8 mouse cellular contexts compared by ENCODE assay signal in the genomic region with DNA sequence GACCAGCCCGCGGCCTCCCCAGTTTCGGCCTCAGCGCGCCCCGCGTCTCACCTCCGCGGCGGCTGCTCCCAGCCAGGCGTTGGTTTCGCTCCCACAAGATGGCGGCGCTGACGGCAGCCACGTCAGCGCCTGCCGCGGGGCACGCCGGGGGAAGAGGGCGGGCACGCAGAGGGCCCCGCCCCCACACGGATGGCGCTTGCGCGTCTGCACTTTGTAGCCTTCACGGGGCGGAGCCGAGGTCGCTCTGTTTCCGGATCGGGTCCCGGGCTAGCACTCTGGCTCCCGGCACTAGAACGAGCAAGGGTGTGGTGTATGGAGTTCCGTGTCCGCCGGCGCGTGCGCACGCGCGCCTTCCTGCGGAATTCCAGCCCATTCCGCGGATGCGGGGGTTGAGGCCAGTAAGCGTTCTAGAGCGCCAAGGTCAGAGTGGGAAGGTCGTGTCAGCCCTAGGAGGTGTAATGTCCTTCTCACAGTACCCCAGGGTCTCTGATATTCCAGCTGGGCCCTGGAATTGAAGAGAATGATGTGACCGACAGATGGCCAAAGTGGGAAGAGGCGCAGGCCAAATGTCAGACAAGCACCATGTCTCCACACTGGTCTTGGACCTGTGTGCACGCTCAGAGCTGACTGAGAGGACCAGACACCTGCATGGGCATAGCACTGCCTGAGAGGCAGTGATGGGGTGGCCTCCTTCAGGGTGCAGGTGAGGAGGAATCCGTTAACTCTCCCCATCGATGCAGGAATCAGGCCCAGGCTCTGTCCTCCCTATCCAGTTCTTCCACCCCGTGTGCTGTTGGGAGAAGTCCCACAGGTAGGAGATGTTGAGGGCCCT. TPM values are rescaled to one million over a fixed set of nuclear protein-coding genes. Genes with fewer than 3 reads are reported as not detected.
A peak's percentile ranks its signal among the peaks of the same experiment; 100 is the strongest.
DNase-seq lines count a peak whose midpoint lies in the region; ATAC-seq and TF ChIP-seq lines count a peak whose summit lies in the region.

A gene (minus strand): TSS at position 149 of the 832 bp plus-strand sequence.

- peak; percentile 83 for DNase-seq in G1E (ENCODE audit: low spot score)
- DNase-seq in cerebellum, adult 18-20 months: peak; percentile 93 to 99
- DNase-seq in forebrain, postnatal 0 days: peak; percentile 98
- DNase-seq in heart, postnatal 4 days: peak; percentile 98
- peak; percentile 93 to 96 for DNase-seq in layer of hippocampus, adult 8-10 months (ENCODE audit: low spot score in 2 of 2)
- peak; percentile 94 for DNase-seq in ovary, adult 18-20 months (ENCODE audit: low spot score)
- peak; percentile 98 for DNase-seq in thymus, postnatal 0 days (ENCODE audit: low spot score)

- 0 out of 2 replicates have a peak, but pooled peaks cover 3% of the 10 kb centered on the region for H3K27me3 ChIP-seq in G1E (ENCODE audit: insufficient read depth, low read length)
- H3K27me3 ChIP-seq in forebrain, postnatal 0 days (ENCODE audit: insufficient read depth, low read length): no peaks in the 10 kb centered on the region
- no peaks in the 10 kb centered on the region for H3K27me3 ChIP-seq in lung, embryonic 15.5 days

- H3K9me3 ChIP-seq in G1E (replicated peaks): no peaks in the 10 kb centered on the region
- no peaks in the 10 kb centered on the region for H3K9me3 ChIP-seq in forebrain, postnatal 0 days (ENCODE audit: low read length)
- H3K9me3 ChIP-seq in lung, embryonic 15.5 days: no peaks in the 10 kb centered on the region

- peak within 1 kb of the TSS; percentile 93 for H3K4me3 ChIP-seq in G1E (ENCODE audit: low read depth, low read length)
- peak within 1 kb of the TSS; percentile 99 for H3K4me3 ChIP-seq in forebrain, postnatal 0 days (ENCODE audit: low read depth, low read length)
- peak within 1 kb of the TSS; percentile 96 for H3K4me3 ChIP-seq in lung, embryonic 15.5 days

- ATAC-seq in G1E (ENCODE audit: extremely low read depth, insufficient number of reproducible peaks, low FRiP score, poor library complexity, severe bottlenecking): peak; percentile 77
- ATAC-seq in forebrain, postnatal 0 days: peak; percentile 98
- ATAC-seq in lung, embryonic 15.5 days (ENCODE audit: borderline replicate concordance, extremely low read depth, low FRiP score, low TSS enrichment): peak; percentile 96

- peaks cover 62% of the 10 kb centered on the region for H3K4me1 ChIP-seq in G1E (ENCODE audit: insufficient read depth, low read depth, low read length)
- peaks cover 31% of the 10 kb centered on the region for H3K4me1 ChIP-seq in forebrain, postnatal 0 days (ENCODE audit: insufficient read depth)
- H3K4me1 ChIP-seq in lung, embryonic 15.5 days: peaks cover 41% of the 10 kb centered on the region

- peak within 1 kb of the TSS; percentile 92 for H3K4me2 ChIP-seq in forebrain, postnatal 0 days (ENCODE audit: low read depth)
- peak within 1 kb of the TSS; percentile 73 for H3K4me2 ChIP-seq in lung, embryonic 15.5 days

- TF ChIP-seq CTCF in G1E (IDR thresholded peaks at IDR 0.05; ENCODE audit: low read depth, low read length): no peak
- TF ChIP-seq CTCF in forebrain, postnatal 0 days (IDR thresholded peaks at IDR 0.05; ENCODE audit: low read depth): no peak; the same call in 1 of the 2 replicates

- H3K9ac ChIP-seq in forebrain, postnatal 0 days: peak within 1 kb of the TSS; percentile 96
- H3K9ac ChIP-seq in lung, embryonic 15.5 days: peak within 1 kb of the TSS; percentile 99

- H3K27ac ChIP-seq in forebrain, postnatal 0 days (ENCODE audit: low read depth, low read length): peak within 1 kb of the TSS; percentile 89
- peak within 1 kb of the TSS; percentile 99 for H3K27ac ChIP-seq in lung, embryonic 15.5 days

- H3K36me3 ChIP-seq in G1E (replicated peaks): peaks cover 25% of the 10 kb centered on the region
- H3K36me3 ChIP-seq in forebrain, postnatal 0 days (ENCODE audit: insufficient read depth): no peaks in the 10 kb centered on the region
- no peaks in the 10 kb centered on the region for H3K36me3 ChIP-seq in lung, embryonic 15.5 days

- 10% methylated on average over 58 of the region's 59 CpGs for WGBS in forebrain, postnatal 0 days
- WGBS in lung, embryonic 15.5 days: 5% methylated on average over 58 of the region's 59 CpGs

RNA-seq across cellular contexts. Expression of the gene that starts here (rescaled TPM):
- 216 and 232 TPM in 2 replicates for total RNA-seq in G1E (2014; fragmentation: Nextera tagmentation)
- 308 and 319 TPM in 2 replicates for total RNA-seq in G1E (2017)
- polyA plus RNA-seq in G1E (2012): 159 and 175 TPM in 2 replicates
- 355 and 372 TPM in 2 replicates for total RNA-seq in forebrain, postnatal 0 days (2014; rRNA removed)
- 685 and 714 TPM in 2 replicates for polyA plus RNA-seq in forebrain, postnatal 0 days (2015; fragmentation: Nextera tagmentation; extraction: Ambion mirVana)
- 100 to 1,000 TPM; 389 to 395 TPM for total RNA-seq in heart, postnatal 4 days (2021)
- 100 to 1,000 TPM; 479 to 502 (median 488) TPM for total RNA-seq in layer of hippocampus, adult 8-10 months (2022)
- polyA plus RNA-seq in lung, embryonic 15.5 days (2015; fragmentation: Nextera tagmentation; extraction: Ambion mirVana): 724 and 743 TPM in 2 replicates
- polyA plus RNA-seq in thymus, postnatal 0 days (2015; fragmentation: Nextera tagmentation; extraction: Ambion mirVana): 488 and 519 TPM in 2 replicates

Comparison
In these comparisons a context has a peak if more than half of its experiments do, and no peak if none do; other contexts are left out.
1. Peak in every context shown above with its lines: DNase-seq, ATAC-seq, H3K4me3 ChIP-seq and H3K27ac ChIP-seq.